Mouse (Mus musculus): Measurements from ENCODE around the gene Arsg. TPM values are rescaled to one million over a fixed set of nuclear protein-coding genes. Genes with fewer than 3 reads are reported as not detected.

Gene Arsg
- polyA plus RNA-seq, 1 experiment from 2014 or later = 3.4 TPM

- H3K4me2 ChIP-seq = peak overlapping the region; percentile 52
- no peaks in the 10 kb centered on the region for H3K27me3 ChIP-seq
- H3K4me1 ChIP-seq (replicated peaks) = peaks cover 40% of the 10 kb centered on the region
- H3K36me3 ChIP-seq (replicated peaks) = no peaks in the 10 kb centered on the region
- peak overlapping the region; percentile 5; the same call in 1 of the 2 replicates for H3K4me3 ChIP-seq (replicated peaks)
- no peaks in the 10 kb centered on the region for H3K9me3 ChIP-seq (replicated peaks)
- WGBS (ENCODE audit: insufficient replicate concordance) = 24% methylated on average over 15 of the region's 15 CpGs
- no peak overlapping the region for H3K27ac ChIP-seq (replicated peaks)
- 0 out of 2 replicates have a peak, but pooled peaks have one; percentile 17 for ATAC-seq (ENCODE audit: insufficient read depth)
- no peak overlapping the region for H3K9ac ChIP-seq
Measured at GRCm38 (mm10) chr11:109622518-109623037, 149.4 kb downstream of the Arsg start.

Small RNAs within 50 kb of the gene (microRNA-seq; reads per million reads assigned to microRNA genes)
- not detected for gene Gm25540

Other genes starting within 250 kb of the Arsg start
- 0.03 TPM in 1 of 2 replicates, not detected in the other for gene Rgs9, start 175.2 kb upstream of the Arsg start, polyA plus RNA-seq (2015; fragmentation: Nextera tagmentation; extraction: Ambion mirVana)
- gene Gna13, start 110.5 kb upstream of the Arsg start, polyA plus RNA-seq (2015; fragmentation: Nextera tagmentation; extraction: Ambion mirVana) = 13.3 and 14.7 TPM in 2 replicates
- not detected in 2 replicates for gene 9930022D16Rik, start 59.5 kb upstream of the Arsg start, polyA plus RNA-seq (2015; fragmentation: Nextera tagmentation; extraction: Ambion mirVana)
- gene Amz2, start 47.4 kb upstream of the Arsg start, polyA plus RNA-seq (2015; fragmentation: Nextera tagmentation; extraction: Ambion mirVana) = 10.8 and 11.1 TPM in 2 replicates
- 38.9 and 39.1 TPM in 2 replicates for gene Slc16a6, start 224 bp downstream of the Arsg start, polyA plus RNA-seq (2015; fragmentation: Nextera tagmentation; extraction: Ambion mirVana)
- 24.2 and 25.9 TPM in 2 replicates for gene Wipi1, start 138.6 kb downstream of the Arsg start, polyA plus RNA-seq (2015; fragmentation: Nextera tagmentation; extraction: Ambion mirVana)
- 108 and 113 TPM in 2 replicates for gene Prkar1a, start 176.0 kb downstream of the Arsg start, polyA plus RNA-seq (2015; fragmentation: Nextera tagmentation; extraction: Ambion mirVana)
- gene Fam20a, start 248.9 kb downstream of the Arsg start, polyA plus RNA-seq (2015; fragmentation: Nextera tagmentation; extraction: Ambion mirVana) = 6.7 and 8.6 TPM in 2 replicates

Data from liver, embryonic 15.5 days (tissue).